Mouse (Mus musculus): ENCODE data around the gene Trim41.

Trim41 gene

DNA sequence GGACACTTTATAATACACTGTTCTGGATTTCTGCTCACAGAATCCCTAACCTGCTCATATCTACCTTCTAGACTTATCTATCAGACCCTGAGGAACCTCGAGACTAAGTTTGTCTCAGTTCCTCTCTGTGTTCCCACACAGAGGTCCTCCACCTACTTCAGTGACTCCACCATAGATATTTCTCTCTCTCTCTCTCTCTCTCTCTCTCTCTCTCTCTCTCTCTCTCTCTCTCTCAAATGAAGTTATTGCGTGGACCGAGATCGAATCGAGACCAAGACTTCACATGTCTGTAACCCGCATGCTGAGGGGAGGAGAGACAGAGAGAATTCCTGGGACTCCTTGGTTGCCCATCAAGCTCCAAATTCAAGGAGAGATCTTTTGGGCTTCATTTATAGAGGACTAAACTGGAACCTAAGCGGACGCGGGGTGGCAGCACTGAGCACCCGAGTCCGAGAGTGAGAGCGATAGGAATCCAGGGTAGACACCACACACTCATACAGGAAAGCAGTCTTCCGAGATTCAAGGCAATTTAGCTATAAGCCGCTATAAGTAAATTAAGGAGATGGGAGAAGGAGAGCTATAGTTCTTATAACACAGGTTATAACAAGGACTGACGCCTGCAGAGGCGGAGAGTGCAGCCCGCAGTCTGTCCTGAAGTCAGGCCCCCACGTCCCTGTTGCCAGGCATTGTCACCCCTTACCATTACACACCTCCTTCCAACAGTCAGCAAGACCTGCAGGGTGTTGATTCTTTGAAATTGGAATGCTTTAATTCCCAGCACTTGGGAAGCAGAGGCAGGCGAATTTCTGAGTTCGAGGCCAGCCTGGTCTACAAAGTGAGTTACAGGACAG lies 27.0 kb downstream of the Trim41 start:
- peak; percentile 95 for DNase-seq (ENCODE audit: low read depth)

GRCm38 (mm10) chr11:48789215-48789614 lies 27.9 kb downstream of the Trim41 start:
- no peak for DNase-seq (ENCODE audit: low read depth)

GRCm38 (mm10) chr11:48788311-48789089 lies 28.7 kb downstream of the Trim41 start:
- DNase-seq (ENCODE audit: low read depth) = peak; percentile 93

DNA sequence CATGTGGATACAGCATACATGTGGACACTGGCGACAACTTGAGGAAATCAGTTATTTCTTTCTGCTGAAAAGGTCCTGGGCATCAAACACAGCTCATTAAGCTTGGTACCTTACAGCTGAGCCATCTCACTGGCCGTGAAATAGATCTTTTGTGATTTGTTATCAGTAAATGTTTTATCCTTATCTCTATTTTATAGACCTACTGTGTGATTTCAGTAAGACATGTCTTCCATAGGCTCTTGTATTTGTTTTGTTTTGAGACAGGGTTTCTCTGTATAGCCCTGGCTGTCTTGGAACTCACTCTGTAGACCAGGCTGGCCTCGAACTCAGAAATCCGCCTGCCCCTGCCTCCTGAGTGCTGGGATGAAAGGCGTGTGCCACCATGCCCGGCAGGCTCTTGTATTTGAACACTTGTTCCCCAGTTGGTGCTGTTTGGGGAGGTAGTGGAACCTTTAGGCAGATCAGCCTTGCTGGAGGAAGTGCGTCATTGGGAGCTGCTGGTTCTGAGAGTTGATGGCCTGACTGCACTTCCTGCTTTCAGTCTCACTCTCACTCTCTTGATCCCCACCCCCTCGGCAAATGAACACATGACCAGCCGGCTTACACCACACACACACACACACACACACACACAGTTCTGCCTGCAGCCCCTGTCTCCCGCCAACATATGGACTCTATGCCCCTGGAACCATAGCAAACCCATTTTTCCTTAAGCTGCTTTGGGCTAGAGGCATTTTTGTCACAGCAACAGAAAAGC lies 29.5 kb downstream of the Trim41 start:
- DNase-seq (ENCODE audit: low read depth) = peak; percentile 39

- DNase-seq (ENCODE audit: low read depth) = no peak
These were observed 34.9 kb downstream of the Trim41 start for GRCm38 (mm10) chr11:48782243-48782642.

DNA sequence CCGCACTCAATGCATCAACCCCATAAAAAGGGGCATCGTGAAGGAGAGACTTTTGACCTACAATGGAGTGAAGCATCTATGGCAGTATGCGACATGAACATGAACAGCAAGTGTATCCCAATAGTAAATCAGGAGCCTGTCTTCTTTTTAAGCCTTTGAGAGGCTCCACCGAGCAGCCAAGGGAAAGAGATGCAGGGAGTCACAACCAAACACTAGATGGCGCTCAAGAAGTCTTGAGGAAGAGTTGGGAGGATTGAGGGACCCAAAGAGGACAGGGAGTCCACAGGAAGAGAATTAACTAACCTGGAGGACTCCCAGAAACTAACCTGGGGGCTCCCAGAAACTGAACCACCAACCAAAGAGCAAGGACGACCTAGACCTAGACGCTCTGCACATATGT lies 37.7 kb downstream of the Trim41 start:
- DNase-seq (ENCODE audit: low read depth) = peak; percentile 63

DNA sequence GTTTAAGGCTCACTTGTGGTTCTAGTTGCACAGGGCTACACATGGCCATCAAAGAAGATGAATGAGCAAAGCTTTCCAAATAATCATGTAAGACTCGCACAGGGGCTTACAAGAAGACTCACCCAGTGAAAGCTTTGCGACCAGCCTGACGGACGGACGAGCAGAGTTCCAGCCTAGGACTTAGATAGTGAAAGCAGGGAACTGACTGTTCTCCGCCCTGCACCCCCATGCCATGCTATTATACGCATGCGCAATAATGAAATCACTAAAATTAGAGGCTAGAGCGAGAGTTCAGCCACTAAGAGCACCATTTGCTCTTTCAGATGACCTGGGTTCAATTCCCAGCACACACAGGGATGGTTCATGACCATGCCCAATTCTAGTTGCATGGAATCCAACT lies 39.9 kb downstream of the Trim41 start:
- DNase-seq (ENCODE audit: low read depth) = no peak

GRCm38 (mm10) chr11:48776664-48777063 lies 40.5 kb downstream of the Trim41 start:
- DNase-seq (ENCODE audit: low read depth) = peak; percentile 11

DNA sequence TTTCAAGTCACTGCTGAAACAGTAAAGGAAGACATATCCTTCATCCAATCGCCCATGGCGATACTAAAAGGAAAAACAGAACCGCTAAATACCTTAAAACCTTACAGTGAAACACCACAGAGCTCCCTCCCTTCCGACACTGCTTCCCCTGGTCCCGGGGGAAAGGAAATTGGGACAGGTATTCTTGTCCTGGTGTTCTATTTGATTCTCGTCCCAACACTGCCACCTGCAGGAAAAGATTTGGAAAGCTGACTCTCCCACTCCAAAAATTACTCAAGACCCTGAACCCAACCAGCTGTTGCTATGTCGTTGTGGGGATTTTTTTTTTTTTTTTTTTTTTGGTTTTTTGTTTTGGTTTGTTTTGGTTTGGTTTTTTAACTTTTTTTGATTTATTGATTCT lies 41.7 kb downstream of the Trim41 start:
- DNase-seq (ENCODE audit: low read depth) = peak; percentile 78

- DNase-seq (ENCODE audit: low read depth) = peak; percentile 69
These were observed 42.5 kb downstream of the Trim41 start for GRCm38 (mm10) chr11:48774443-48775298.

DNA sequence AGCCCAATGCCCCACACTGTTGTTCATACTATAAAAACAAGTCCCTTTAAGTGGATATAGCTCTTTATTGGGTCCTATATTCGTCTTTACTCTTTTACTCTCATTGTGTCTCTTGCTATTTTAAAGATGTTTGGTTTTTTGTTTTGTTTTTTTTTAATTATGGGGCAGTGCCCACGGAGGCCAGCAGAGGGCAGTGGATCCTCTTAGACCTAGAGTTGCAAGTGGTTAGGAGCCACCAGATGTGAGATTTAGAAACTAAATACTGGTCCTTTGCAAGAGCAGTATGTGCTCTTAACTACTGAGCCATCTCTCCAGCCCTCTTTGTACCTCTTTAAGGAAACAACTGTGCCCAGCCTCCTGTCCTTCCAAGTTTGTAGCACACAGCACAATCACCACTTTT lies 45.5 kb downstream of the Trim41 start:
- peak; percentile 79 for DNase-seq (ENCODE audit: low read depth)

GRCm38 (mm10) chr11:48767195-48767876 lies 49.8 kb downstream of the Trim41 start:
- DNase-seq (ENCODE audit: low read depth) = no peak

DNA sequence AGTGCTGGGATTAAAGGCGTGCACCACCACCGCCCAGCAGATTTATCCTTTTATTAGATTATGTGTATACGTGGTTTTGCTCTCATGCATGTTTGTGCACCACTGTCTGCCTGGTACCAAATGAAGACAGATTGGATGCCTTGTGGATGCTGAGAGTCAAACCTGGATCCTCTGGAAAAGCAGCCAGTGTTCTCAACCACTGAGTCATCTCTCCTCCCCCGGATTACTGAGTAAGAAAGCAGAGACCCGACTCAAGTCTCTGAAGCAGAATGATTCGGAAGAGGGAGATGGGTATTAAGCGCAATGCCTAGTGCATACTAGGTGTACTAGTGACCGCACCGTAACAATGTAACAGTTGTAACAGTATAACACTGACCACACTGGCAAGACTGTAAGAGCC lies 53.0 kb downstream of the Trim41 start:
- DNase-seq (ENCODE audit: low read depth) = no peak

GRCm38 (mm10) chr11:48759021-48759420 lies 58.1 kb downstream of the Trim41 start:
- no peak for DNase-seq (ENCODE audit: low read depth)

All from NIH3T3 (cell line).